Mouse (Mus musculus): ENCODE results near the gene Mreg. TPM values are rescaled to one million over a fixed set of nuclear protein-coding genes. Genes with fewer than 3 reads are reported as not detected.

The Mreg gene
- polyA plus RNA-seq, 1 experiment from 2014 or later = 9.6 TPM

DNA sequence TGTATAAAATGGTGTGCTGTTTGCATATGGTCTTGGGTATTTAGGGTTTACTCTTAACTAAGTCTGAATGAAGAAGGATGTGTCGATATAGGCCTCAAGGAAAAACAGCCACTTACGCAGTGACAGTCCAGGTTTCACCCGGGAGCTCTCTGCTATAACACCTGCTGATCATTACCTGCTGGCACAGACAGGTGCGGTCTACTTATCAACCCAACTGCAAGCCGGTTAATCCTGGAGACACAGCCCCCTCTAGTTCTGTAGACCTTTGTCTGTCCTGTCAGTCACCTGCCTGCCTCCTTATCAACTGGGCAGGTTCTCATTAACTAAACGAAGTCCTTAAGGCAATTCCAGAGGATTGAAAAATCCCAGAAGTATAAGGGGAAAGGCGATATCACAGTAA is 37.9 kb downstream of the Mreg start:
- Histone ChIP-seq H3K9ac (ENCODE audit: low read length) (no peak overlapping the region), H3K27me3 (replicated peaks; ENCODE audit: control insufficient read depth, insufficient read depth, low read length) (no peaks in the 10 kb centered on the region), H3K4me1 (replicated peaks; ENCODE audit: control insufficient read depth, insufficient read depth, low read length) (no peaks in the 10 kb centered on the region), H3K4me2 (ENCODE audit: low read length) (no peak overlapping the region), H3K4me3 (ENCODE audit: low read depth, low read length) (no peak overlapping the region), H3K36me3 (ENCODE audit: control insufficient read depth, insufficient read depth, low read length) (no peaks in the 10 kb centered on the region), H3K9me3 (ENCODE audit: control insufficient read depth, low read length) (no peaks in the 10 kb centered on the region), H3K27ac (ENCODE audit: low read depth) (no peak overlapping the region)
- 65% methylated on average over 7 of the region's 7 CpGs for WGBS
- DNase-seq (ENCODE audit: low spot score) = no peak
- ATAC-seq (replicated peaks; ENCODE audit: low FRiP score, low TSS enrichment, low read depth) = no peak

DNA sequence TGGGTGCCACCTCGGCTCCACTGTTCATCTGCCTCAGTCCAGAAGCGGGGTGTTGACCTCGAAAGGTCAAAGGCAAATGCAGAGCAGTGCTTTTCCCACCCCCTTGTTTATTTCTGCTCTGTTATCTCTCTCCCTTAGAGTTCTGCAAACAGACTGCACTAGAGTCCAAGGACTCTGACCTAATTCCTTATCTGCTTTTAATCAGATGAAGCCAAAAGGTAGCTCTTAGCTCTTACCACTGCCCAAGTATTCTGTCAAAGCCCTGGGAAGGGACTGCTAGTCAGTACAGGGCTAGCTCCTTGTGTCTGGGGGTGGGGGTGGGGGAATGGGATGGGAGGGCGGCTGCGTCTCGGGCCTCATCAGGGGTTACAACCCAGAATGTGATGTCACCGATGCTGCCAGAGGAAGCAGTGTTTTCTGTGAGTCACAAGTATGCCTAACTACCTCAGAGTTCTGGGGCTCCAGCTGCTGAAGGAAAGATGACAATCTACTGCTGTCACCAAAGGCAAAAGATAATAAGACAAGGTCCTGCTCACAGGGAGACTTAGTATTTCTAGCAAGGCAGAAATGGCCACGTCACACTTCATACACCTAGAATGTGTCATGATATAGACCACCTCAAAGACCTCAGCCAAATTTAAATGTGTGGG is 38.6 kb downstream of the Mreg start:
- Histone ChIP-seq H3K4me3 (ENCODE audit: low read depth, low read length) (no peak overlapping the region), H3K4me1 (replicated peaks; ENCODE audit: control insufficient read depth, insufficient read depth, low read length) (no peaks in the 10 kb centered on the region), H3K9me3 (ENCODE audit: control insufficient read depth, low read length) (no peaks in the 10 kb centered on the region), H3K4me2 (ENCODE audit: low read length) (no peak overlapping the region), H3K27ac (ENCODE audit: low read depth) (no peak overlapping the region), H3K36me3 (ENCODE audit: control insufficient read depth, insufficient read depth, low read length) (no peaks in the 10 kb centered on the region), H3K27me3 (replicated peaks; ENCODE audit: control insufficient read depth, insufficient read depth, low read length) (no peaks in the 10 kb centered on the region), H3K9ac (ENCODE audit: low read length) (no peak overlapping the region)
- 32% methylated on average over 8 of the region's 8 CpGs for WGBS
- DNase-seq (ENCODE audit: low spot score) (no peak), ATAC-seq (replicated peaks; ENCODE audit: low FRiP score, low TSS enrichment, low read depth) (peak; percentile 76)

DNA sequence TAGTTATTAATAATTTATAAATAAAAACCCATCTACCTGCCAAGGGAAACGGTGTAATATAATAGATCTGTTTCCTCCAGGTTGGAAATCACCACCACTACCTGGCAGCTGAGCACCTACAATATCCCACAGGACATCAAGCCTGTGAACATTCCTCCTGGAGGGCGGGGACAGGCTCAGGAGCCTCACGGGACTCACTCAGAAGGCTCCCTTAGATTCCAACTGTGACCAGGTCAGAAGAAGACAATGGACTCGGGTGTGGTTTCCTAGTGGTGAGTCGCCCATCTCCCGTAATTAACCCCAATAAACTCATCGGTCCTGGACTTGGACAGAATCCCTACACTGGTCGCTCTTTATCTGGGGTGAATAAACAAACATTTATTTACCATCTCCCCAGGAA is 39.3 kb downstream of the Mreg start:
- H3K9me3 ChIP-seq (ENCODE audit: control insufficient read depth, low read length) = no peaks in the 10 kb centered on the region
- WGBS = 70% methylated on average over 8 of the region's 8 CpGs
- no peaks in the 10 kb centered on the region for H3K36me3 ChIP-seq (ENCODE audit: control insufficient read depth, insufficient read depth, low read length)
- H3K4me1 ChIP-seq (replicated peaks; ENCODE audit: control insufficient read depth, insufficient read depth, low read length) = no peaks in the 10 kb centered on the region
- H3K4me3 ChIP-seq (ENCODE audit: low read depth, low read length) = no peak overlapping the region
- H3K27me3 ChIP-seq (replicated peaks; ENCODE audit: control insufficient read depth, insufficient read depth, low read length) = no peaks in the 10 kb centered on the region
- DNase-seq (ENCODE audit: low spot score) = no peak
- H3K27ac ChIP-seq (ENCODE audit: low read depth) = no peak overlapping the region
- no peak overlapping the region for H3K4me2 ChIP-seq (ENCODE audit: low read length)
- H3K9ac ChIP-seq (ENCODE audit: low read length) = no peak overlapping the region
- ATAC-seq (replicated peaks; ENCODE audit: low FRiP score, low TSS enrichment, low read depth) = no peak

DNA sequence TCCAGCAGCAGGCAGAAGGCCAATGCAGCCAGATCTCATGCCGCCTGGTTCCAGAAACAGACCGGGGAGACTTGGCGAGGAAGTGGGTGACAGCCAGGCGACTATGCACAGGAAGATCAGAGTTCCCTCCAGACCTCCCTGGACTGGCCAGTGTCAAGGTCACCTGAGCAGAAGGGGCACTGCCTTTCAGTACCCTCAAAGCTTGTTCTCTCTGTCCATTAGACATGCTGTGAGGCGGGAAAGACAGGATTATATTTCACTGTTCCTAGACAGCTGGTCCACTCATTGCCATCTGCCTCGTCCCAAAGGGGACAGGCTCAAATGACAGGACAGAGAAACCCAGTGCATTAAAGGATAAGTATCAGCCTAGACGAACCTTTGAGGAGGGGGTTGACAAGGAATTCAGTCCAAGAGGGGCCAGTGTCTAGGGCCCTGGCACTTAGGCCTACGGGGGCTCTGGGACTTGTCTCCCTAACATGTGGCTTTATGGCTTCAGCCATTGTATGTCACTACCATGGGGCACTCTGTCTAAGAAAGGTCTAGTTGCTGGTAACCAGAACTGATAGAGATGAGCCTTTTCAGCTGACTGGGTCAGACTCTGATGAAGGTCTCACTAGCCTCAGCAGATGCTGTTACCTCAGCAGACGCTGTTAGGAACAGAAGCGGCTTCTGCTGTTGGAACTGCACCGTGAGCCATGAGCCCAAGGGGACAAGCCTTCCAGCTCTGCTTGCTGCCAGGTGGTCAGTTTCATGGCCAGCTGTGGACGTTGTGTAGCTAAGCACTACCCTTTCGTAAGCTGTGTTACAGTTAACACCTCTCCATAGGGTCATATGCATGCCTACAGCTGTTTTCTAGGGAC is 40.9 kb downstream of the Mreg start:
- no peak overlapping the region for H3K9ac ChIP-seq (ENCODE audit: low read length)
- H3K27ac ChIP-seq (ENCODE audit: low read depth) = no peak overlapping the region
- 75% methylated on average over 13 of the region's 13 CpGs for WGBS
- ATAC-seq (replicated peaks; ENCODE audit: low FRiP score, low TSS enrichment, low read depth) = no peak
- H3K4me2 ChIP-seq (ENCODE audit: low read length) = no peak overlapping the region
- no peaks in the 10 kb centered on the region for H3K4me1 ChIP-seq (replicated peaks; ENCODE audit: control insufficient read depth, insufficient read depth, low read length)
- H3K4me3 ChIP-seq (ENCODE audit: low read depth, low read length) = no peak overlapping the region
- no peaks in the 10 kb centered on the region for H3K9me3 ChIP-seq (ENCODE audit: control insufficient read depth, low read length)
- H3K27me3 ChIP-seq (replicated peaks; ENCODE audit: control insufficient read depth, insufficient read depth, low read length) = no peaks in the 10 kb centered on the region
- DNase-seq (ENCODE audit: low spot score) = no peak
- no peaks in the 10 kb centered on the region for H3K36me3 ChIP-seq (ENCODE audit: control insufficient read depth, insufficient read depth, low read length)

DNA sequence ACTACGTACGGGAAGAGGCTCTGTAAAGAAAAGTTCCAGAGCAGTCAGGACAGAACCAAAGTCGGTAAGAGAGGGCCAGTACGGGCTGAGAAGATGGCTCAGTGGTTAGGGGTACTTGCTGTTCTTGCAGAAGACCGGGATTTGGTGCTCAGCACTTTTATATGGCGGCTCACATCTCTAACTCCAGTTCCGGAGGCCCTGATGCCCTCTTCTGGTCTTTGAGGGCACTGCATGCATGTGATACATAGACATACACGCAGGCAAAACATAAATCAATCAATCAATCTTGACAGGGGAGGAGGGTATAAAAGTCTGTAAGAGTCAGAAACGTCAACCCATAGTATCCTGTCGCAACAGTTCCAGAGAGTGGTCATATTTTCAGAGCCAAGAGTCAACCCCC is 45.1 kb downstream of the Mreg start:
- Histone ChIP-seq H3K36me3 (ENCODE audit: control insufficient read depth, insufficient read depth, low read length) (no peaks in the 10 kb centered on the region), H3K9ac (ENCODE audit: low read length) (no peak overlapping the region), H3K4me1 (replicated peaks; ENCODE audit: control insufficient read depth, insufficient read depth, low read length) (no peaks in the 10 kb centered on the region), H3K4me2 (ENCODE audit: low read length) (no peak overlapping the region), H3K27me3 (replicated peaks; ENCODE audit: control insufficient read depth, insufficient read depth, low read length) (no peaks in the 10 kb centered on the region), H3K27ac (ENCODE audit: low read depth) (no peak overlapping the region), H3K4me3 (ENCODE audit: low read depth, low read length) (no peak overlapping the region), H3K9me3 (ENCODE audit: control insufficient read depth, low read length) (no peaks in the 10 kb centered on the region)
- ATAC-seq (replicated peaks; ENCODE audit: low FRiP score, low TSS enrichment, low read depth) = no peak
- DNase-seq (ENCODE audit: low spot score) = no peak
- 95% methylated on average over 10 of the region's 10 CpGs for WGBS

DNA sequence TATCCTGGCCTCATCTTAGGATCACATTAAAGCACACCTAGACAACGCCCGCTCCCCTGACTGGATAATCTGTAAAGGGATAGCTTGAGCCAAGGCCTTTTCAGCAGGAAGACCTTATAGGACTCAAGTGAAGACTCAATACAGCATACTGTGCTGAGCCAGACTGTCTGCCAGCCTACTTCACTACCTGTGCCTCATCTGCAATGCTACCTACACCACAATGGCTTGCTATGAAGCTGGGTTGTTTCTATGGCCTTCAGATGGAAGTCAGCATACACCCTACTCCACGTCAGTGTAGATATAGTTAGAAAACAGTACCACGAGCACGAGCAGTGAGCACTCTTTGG is 45.7 kb downstream of the Mreg start:
- Histone ChIP-seq H3K9me3 (ENCODE audit: control insufficient read depth, low read length) (no peaks in the 10 kb centered on the region), H3K36me3 (ENCODE audit: control insufficient read depth, insufficient read depth, low read length) (no peaks in the 10 kb centered on the region), H3K27me3 (replicated peaks; ENCODE audit: control insufficient read depth, insufficient read depth, low read length) (no peaks in the 10 kb centered on the region), H3K4me1 (replicated peaks; ENCODE audit: control insufficient read depth, insufficient read depth, low read length) (no peaks in the 10 kb centered on the region), H3K4me2 (ENCODE audit: low read length) (no peak overlapping the region), H3K4me3 (ENCODE audit: low read depth, low read length) (no peak overlapping the region), H3K9ac (ENCODE audit: low read length) (no peak overlapping the region), H3K27ac (ENCODE audit: low read depth) (no peak overlapping the region)
- DNase-seq (ENCODE audit: low spot score) (no peak), ATAC-seq (replicated peaks; ENCODE audit: low FRiP score, low TSS enrichment, low read depth) (no peak)
- WGBS = 96% methylated on average over 5 of the region's 5 CpGs

DNA sequence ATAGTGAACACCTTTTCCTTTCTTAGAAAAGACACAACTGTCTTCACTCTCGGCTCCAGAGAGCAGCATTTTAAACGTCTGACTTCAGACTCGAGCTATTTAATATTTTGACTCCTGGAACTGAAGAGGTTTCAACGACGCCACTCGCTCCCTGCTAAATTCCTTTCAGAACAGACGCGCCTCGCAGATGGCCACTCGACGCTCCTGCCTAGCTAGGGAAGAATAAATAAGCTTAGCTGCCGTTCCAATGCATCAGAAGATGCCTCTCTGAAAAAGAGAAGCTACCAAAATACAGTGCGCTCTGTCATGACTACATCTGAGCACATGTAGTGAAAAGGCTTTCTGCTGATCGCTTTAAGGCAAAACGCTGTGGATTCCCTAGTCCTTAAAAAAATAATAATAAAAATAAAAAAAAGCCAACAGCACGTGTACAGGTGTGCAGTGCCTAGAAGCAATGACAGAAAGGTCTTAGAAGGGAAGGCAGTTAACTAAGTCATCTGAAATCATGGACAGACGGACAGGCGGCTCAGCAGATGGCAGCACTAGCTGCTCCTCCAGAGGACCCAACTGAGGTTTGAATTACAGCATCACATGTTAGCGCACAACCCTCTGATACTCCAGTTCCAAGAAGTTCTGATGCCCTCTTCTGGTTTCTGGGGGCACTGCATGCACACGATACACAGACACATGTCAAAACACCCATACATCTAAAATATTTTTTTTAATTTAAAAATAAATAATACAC is 46.2 kb downstream of the Mreg start:
- 70% methylated on average over 20 of the region's 20 CpGs for WGBS
- no peaks in the 10 kb centered on the region for H3K9me3 ChIP-seq (ENCODE audit: control insufficient read depth, low read length)
- DNase-seq (ENCODE audit: low spot score) = no peak

DNA sequence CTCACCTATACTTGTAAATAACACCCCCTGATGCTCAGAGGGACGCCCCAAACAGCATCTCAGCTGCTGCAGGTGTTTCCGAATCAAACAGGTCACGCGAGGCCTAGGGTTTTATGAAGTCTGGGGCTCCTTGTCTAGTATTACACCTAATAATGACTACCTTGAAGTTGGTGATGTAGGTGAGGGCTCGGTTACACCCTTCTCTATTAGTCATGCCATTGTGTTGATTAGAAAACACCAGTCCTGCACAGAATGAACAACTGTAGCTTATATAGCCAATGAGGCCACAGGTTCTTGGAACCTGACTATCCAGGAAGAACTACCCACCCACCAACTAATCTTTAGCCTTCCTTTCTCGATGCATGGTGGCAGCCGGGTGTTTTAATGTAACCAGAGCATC is 51.8 kb downstream of the Mreg start:
- Histone ChIP-seq H3K4me1 (replicated peaks; ENCODE audit: control insufficient read depth, insufficient read depth, low read length) (no peaks in the 10 kb centered on the region), H3K27ac (ENCODE audit: low read depth) (no peak overlapping the region), H3K4me3 (ENCODE audit: low read depth, low read length) (no peak overlapping the region), H3K36me3 (ENCODE audit: control insufficient read depth, insufficient read depth, low read length) (no peaks in the 10 kb centered on the region), H3K9me3 (ENCODE audit: control insufficient read depth, low read length) (no peaks in the 10 kb centered on the region), H3K9ac (ENCODE audit: low read length) (no peak overlapping the region), H3K4me2 (ENCODE audit: low read length) (no peak overlapping the region), H3K27me3 (replicated peaks; ENCODE audit: control insufficient read depth, insufficient read depth, low read length) (no peaks in the 10 kb centered on the region)
- DNase-seq (ENCODE audit: low spot score) = no peak
- 88% methylated on average over 7 of the region's 7 CpGs for WGBS
- ATAC-seq (replicated peaks; ENCODE audit: low FRiP score, low TSS enrichment, low read depth) = no peak

More for the DNA sequence above, 46.2 kb downstream of the Mreg start:
- no peak overlapping the region for H3K4me3 ChIP-seq (ENCODE audit: low read depth, low read length)
- no peak overlapping the region for H3K4me2 ChIP-seq (ENCODE audit: low read length)
- no peak overlapping the region for H3K27ac ChIP-seq (ENCODE audit: low read depth)
- H3K9ac ChIP-seq (ENCODE audit: low read length) = no peak overlapping the region
- no peaks in the 10 kb centered on the region for H3K36me3 ChIP-seq (ENCODE audit: control insufficient read depth, insufficient read depth, low read length)
- no peaks in the 10 kb centered on the region for H3K27me3 ChIP-seq (replicated peaks; ENCODE audit: control insufficient read depth, insufficient read depth, low read length)
- no peak for ATAC-seq (replicated peaks; ENCODE audit: low FRiP score, low TSS enrichment, low read depth)
- no peaks in the 10 kb centered on the region for H3K4me1 ChIP-seq (replicated peaks; ENCODE audit: control insufficient read depth, insufficient read depth, low read length)

All from intestine, embryonic 14.5 days (tissue).